Mouse (Mus musculus): ENCODE data around the gene Sult6b1.

Gene Sult6b1

DNA sequence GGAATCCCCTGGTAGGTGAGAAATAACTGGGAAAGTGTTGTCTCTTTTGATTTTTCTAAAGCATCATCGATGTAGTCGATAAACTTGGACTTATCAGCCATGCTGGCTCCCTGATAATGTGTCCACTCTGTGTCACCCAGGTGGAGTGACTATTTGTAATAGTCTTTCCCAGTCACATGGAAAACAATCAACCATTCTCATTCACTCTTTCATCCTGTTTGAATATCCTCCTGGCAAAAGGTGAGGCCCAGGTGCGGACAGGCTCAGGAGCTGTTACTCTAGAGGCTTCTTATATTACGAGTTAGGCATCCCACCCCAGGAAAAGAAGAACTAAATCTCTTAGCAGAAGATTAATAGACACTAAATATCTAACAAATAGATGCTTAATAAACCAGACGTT is at the start of gene Sult6b1:
Gene Sult6b1 (minus strand): TSS at position 101 of the 400 bp plus-strand sequence.
- no peak for DNase-seq

DNA sequence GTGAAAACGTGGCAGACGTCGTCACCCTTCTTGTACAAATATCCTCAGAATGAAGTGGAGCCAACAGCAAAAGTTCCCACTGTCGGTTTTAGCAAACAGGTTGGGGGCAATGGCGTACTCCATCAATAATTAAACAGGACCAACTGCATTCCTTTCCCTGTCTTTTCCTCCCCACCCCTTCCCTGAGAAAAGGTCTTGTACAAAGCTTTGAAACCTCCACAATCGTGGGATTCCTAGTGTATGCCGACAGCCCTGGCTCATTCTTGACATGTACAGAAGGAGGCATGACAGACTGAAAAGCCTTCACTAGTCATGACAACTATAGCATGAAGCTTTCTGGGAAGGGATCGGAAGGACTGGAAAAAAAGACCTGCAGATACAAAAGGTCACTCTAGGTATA is 46.4 kb upstream of the Sult6b1 start:
- peak; percentile 6 to 26 for DNase-seq

DNA sequence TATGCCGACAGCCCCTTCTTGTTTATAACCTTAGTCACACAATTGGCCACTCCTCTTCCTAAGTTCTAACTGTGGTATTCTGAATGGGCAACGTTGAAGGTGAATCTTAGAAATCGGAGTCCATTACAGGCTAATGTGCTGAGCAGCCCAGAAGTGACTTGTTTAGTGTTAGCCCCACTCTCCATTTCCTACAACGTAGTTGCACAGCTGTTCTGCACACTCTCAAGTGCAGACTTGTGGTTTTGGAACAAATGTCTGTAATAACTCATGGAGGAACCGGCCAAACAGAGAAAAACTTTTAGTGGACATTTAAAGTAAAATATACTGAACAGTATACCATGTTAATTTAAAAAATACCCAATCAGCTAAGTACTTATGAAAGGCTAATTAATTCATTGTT is 45.3 kb upstream of the Sult6b1 start:
- DNase-seq = no peak

DNA sequence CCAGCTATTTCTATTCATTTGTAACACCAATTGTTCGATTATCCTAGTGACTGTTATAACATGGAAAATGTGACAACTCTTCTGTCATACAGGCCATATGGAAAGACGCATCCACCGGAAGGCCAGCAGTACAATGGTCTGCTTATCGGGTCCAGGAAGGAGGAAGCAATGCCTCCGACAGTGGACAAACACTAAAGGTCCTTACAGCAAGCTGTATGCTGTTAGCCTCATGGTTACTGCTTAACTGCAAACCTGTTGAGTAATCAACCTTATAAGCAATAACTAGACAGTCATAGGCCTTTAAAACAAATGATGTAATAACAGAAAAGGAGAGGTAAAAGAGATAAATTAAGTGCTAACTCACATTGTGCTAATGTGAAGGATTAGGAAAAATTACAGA is 44.4 kb upstream of the Sult6b1 start:
- DNase-seq = no peak

DNA sequence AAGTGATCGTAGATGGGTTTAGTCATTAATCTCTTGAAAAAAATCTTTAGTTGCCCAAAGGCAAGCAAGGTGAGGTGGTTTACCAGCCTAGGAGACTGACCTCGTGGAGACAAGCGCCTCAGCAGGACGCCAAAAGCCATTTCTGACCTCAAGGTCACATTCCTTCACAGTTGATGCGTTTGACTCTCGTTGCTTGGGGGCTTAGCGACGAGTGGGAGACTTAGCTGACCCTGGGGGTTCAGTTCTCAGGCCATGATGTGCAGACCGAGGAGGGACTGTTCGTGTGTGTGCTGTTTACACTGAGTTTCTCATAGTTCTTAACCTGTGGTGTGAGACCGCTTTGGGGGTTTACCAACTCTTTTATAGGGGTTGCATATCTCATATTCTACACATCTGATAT is 35.8 kb upstream of the Sult6b1 start:
- DNase-seq = no peak

DNA sequence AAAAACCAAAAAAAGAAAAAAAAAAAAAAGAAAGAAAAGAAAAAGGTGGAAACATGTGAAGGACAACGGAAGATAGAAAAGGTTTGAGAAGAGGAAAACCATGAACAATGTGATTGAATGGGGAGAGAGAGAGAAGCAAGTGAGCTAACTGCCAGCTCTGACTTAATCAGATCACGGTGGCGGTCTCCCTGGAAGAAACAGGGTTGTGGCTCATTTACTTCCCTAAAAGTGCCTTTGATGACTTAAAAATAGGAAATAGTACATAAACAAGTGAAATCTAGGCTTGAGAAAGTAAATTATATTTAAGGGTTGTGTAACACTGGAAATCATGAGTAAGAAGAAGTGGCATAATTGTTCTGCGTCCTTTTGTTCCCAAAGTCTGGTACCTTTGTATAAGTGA is 32.1 kb upstream of the Sult6b1 start:
- DNase-seq = no peak

DNA sequence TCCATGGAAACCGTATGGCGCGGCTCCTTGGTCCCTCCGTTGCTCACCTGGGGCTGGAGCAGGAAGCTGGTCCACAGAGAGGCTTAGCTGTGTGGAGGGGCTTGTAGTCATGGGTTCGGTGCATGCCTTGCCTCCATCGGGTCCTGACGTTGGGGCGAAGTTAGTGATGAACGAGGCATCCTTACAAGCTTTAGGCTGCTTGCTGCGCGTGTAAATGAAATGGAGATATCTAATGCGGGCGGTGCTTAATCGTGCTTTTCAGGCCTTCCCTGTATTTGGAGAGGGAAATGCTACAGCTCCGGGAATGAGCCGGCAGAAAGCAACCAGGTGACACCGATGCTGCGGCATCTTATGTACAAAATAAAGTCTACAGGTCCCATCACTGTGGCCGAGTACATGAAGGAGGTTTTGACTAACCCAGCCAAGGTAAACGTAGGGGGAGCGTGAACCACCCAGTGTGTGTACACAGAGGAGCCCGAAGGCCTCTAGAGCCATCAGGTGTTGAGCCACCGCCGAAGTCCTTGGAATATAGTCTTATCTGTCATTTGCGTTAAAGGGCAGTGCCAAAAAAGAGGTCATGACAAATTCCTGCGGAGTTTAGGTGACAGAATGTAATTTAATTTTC is 30.5 kb upstream of the Sult6b1 start:
- peak in 1 of 2 experiments; percentile 12 for DNase-seq

DNA sequence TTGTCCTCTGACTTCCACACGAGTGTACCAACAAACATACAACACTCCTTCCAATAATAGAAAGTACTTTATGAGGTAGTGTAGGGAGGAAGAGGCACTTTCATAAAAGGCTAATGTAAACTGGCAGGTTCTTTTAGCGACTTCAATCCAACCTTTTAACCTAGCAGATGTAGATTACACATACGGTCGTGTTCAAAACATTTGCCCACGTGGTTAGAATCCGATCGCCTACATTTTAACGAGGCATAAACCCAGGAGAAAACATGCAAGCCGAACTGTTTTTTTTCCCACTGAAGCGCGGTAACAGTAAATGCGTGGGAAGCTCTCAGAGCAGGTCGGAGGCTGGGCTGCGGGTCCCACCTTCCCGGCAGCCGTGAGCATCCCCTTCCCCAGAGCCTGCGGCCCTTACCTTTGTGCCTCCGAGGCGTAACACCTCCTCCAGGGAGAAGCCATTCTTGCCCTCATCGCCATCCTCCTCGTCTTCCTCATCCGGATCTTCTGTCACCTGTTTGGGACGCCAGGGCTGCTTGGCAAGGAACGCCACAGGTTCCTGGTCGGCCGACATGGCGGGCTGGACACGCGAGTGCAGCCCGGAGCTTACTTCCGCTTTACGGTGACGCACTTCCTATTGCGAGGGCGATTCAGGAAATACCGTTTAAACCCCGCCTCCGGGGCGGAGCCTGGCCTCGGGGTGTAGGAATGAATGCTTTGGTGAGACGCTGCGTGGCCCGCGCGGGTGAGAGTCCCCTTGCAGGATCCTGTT is 29.9 kb upstream of the Sult6b1 start, which contains the start of the genes Cebpz and Ndufaf7:
Gene Cebpz (minus strand): TSS at position 601 of the 763 bp plus-strand sequence.
Gene Ndufaf7 (plus strand): TSS at position 671 of the 763 bp plus-strand sequence.
- peak; percentile 96 to 97 for DNase-seq

DNA sequence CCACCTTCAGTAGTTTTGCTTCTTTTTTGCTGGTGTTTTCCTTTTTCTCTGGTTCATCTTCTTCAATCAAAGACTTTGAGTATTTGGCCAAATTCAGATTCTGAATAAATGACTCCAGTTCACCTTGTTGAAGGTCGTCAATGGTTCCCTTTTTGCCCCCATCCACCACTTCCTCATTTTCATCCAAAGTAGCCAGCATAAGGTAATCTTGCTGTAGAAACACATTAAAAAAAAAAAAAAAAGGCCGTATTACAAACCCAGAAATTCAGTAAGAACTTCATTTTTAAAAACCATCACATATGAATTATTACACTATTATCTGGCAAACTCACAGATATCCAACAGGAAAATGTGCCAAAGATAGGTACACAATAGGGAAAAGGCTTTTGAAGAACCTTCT is 29.1 kb upstream of the Sult6b1 start:
- no peak for DNase-seq

DNA sequence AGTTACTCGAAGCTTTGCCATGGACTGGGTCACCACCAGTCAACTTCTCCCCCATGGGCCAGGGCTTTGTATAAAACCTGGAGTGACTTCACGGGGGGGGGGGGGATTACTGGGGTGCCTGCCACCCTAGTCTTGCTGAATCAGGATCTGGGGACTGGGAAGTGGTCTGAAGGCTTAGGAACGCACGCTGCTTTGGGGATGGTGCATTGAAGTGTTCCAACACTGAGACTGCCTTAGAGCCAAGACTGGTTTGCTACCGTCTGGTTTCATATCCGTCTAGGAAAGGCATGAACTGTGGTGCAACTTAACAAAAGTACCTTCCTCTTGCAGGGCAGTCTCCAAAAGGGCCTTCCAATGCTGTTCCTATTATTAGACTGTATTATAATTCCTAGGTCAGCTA is 10.9 kb upstream of the Sult6b1 start:
- DNase-seq = no peak

DNA sequence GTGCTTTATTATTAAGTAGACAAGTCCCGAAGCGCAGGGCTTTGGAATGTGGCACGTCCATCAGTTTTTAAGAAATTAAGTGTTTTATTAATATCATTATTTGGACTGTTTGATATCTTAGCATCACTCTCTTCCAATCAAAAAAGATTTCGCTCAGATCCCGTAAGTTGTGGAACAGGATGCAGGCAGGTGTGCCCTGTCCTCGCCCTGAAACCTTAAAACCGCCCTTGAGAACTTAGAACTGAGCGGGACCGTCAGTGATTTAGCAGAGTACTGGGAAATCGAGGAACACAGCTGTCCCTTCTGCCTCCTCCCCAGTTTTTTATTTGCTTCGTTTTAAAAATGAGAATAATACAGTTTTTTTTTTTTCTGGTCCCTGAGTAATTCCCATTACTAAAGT is 10.1 kb upstream of the Sult6b1 start:
- DNase-seq = no peak

DNA sequence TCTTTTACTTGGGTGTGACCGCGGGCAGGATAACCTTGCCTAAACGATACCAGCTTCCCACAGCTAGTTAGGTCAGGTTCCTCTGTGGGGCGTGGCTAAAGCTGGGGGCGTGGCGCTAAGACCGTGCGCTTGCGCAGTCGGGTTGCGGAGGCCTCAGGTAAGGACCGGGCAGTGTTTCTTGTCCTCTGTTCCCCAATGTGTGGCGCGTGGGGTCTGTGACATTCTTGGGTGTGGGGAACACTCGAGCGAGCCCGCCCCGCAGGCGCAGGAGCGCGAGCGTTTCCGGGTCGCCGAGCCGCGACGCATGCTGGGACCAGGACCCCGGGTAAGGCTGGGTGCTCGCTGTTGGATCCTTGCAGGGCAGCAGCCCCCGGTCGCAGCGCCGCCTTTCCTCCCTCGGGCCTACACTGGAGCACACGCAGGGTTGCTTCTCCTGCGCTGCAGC is 9.6 kb upstream of the Sult6b1 start, which contains the start of gene Cebpzos:
Gene Cebpzos (plus strand): TSS at position 132 of the 445 bp plus-strand sequence.
- peak; percentile 92 for DNase-seq

DNA sequence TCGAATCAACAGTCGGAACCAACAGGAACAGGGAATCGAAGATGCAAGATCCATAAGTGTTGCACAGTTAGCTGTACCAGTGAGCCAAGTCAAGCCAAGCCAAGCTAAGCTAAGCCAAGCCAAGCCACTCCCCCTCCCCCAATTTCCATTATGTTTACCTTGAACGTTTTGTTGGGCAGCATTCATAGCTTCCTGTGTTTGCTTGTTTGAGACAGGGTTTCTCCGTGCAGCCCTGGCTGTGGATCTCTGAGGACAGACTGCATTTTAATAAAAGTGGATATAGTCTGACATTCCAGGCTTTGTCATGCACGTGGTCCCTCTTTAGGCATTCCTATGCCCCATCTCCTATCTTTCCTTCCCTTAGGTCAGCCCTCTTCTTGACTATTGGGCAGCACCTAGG is 9.0 kb upstream of the Sult6b1 start:
- DNase-seq = no peak

DNA sequence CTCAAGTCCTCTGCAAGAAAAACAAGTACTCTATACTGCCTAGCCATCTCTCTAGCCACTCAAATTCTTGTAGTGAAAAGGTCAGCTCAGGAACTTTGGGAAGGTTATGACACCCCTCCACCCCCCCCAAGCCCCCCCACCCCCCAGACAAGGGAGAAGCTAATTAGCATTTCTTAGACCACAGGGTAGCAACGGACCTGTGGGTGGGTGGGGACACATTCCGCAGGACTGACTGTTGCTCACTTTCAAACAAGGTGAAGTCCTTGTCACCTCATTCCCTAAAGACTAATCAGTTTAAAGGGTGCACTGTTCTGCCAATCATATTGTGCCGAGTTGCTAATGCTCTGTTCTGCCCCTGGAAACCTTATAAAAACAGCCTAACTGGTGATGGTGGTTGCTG is 7.1 kb upstream of the Sult6b1 start:
- DNase-seq = no peak

DNA sequence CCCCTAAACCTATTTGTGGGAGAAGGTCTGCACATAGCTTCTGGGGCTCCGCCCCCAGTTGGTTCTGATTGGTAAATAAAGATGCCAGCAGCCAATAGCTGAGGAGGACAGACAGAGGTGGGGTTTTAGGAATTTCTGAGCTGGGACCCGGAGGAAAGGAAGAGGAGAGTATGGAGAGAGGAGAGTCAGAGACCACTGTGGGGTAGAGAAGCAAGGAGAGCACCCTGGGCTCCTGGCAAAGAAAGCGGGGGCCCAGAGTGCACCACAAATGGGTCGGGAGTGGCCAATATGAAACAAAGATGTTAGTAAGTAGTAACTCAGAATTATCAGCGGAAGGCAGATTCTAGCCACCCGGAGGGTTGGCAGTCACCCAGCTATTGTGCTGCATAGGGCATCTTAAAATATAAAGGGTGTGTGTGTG is 6.1 kb upstream of the Sult6b1 start:
- no peak for DNase-seq

DNA sequence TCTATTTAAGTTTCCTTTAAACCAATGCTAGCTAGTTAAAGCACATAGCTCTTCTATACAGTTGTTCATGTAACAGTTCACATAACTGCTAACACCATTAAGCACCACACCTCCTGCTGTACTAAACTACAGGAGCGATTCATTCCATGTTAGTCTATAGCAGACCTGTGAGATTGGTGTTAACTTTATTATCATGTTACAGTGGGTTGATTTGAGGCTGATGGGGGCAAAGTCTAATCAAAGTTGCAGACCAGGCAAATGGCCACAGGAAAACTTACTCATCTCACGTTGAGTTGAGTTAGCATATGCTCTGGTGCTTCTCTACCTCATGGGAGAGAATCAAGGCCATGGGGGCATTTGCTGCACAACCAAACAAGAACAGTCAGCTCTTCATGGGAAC is 2.6 kb upstream of the Sult6b1 start:
- no peak for DNase-seq

DNA sequence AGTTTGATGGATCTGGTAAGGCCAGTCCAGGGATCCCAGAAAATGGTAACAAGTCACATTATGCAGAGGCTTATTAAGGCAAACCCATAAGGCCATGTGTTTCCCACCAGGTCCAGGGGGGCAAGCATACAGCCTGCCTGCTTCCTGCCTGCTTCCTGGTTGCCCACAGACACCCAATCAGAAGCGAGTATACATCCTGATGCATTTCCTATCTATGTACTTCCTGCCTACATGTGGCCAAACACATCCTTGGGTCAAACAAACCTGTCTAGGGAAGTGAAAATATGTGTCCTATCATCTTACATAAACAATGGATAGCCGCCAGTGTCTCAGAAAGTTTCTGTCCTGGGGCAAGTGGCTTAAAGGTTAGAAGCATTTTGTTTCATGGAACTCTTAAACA is 3.6 kb downstream of the Sult6b1 start:
- DNase-seq = no peak

DNA sequence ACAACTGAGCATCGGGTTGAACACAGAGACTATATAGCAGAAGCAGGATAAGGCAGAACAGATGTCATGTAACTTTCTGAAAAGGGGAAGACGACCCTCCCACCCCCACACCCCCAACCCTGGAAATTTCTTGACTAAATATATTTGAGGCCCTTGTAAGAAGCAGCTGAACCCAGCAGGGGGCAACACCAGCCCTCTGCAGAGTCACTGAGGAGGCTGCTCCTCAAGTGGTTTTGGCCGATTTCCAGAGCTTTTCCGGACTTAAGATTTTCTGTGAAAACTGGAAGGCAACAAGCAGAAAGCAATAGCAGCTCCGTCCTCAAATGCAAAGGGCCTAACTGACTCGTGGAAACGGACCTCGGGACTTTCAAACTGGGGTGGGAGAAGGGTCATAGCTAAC is 11.4 kb downstream of the Sult6b1 start:
- DNase-seq = peak; percentile 33 to 52

DNA sequence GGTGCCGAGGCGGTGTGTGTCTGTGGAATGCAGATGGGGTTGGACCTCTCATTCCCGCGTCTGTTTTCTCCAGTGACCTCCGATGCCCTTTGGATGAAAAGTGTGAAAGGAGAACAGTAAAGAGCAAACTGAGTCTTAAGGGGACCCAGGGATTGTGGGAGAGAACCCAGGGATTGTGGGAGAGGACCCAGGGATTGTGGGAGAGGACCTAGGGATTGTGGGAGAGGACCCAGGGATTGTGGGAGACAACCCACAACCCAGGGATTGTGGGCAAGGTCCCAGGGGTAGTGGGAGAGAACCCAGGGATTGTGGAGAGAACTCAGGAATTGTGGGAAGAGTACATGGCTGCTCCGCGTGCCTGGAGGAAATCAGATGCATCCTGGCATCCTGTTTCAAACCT is 11.8 kb downstream of the Sult6b1 start:
- DNase-seq = no peak

DNA sequence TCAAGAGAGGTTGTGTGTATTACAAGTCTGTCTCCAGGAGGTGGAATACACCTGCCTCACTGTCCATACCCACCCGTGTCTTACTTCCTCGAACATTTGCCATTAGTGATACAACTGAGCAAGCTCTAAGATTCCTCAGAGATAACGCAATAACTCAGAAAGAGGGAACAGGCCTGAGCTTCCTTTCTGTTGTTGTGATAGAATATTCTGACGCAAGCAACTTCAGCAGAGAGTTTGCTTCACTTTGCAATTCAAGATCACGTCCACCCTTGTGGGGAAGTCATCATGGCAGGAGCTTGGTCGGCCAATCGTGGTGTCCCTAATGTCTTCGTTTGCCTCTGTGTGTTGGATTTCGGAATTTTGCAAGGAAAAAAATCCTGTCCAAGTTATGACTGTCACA is 15.8 kb downstream of the Sult6b1 start:
- no peak for DNase-seq

DNA sequence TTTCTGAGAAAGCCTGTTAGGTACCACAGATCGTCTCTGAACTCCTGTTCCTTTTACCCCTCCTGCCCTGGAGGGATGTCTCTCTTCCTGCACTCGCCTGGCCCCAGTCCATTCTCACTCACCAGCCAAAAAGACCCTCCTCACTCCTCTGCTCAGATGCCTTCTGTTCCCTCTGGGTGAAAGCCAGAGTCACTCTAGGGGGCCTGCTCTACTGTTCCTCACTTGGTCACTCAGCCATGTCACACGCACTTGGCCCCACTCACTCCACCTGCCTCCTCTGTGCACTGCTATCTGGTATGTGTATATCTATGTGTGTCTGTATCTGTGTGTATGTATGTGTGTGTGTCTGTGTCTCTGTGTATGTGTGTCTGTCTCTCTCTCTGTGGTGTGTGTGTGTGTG is 17.6 kb downstream of the Sult6b1 start:
- no peak for DNase-seq

DNA sequence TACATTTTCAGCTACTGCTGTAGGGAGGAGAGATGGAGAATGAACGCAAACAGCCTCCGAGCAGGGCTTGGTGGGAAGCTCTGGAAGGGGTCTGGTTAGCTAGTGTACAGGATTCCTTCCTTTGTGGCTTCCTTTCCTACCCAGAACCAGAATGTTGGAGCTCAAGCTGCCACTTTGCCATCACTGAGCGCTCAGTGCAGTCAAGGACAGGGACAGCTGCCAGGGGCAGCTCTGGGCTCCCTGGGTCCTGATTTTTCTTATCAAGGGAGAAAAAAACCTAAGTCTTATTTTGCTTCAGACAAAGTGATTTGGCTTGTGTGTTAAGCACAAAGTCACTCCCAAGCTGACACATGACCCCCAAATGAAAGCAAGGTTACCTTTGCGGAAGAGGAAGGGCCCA is 18.2 kb downstream of the Sult6b1 start:
- no peak for DNase-seq

DNA sequence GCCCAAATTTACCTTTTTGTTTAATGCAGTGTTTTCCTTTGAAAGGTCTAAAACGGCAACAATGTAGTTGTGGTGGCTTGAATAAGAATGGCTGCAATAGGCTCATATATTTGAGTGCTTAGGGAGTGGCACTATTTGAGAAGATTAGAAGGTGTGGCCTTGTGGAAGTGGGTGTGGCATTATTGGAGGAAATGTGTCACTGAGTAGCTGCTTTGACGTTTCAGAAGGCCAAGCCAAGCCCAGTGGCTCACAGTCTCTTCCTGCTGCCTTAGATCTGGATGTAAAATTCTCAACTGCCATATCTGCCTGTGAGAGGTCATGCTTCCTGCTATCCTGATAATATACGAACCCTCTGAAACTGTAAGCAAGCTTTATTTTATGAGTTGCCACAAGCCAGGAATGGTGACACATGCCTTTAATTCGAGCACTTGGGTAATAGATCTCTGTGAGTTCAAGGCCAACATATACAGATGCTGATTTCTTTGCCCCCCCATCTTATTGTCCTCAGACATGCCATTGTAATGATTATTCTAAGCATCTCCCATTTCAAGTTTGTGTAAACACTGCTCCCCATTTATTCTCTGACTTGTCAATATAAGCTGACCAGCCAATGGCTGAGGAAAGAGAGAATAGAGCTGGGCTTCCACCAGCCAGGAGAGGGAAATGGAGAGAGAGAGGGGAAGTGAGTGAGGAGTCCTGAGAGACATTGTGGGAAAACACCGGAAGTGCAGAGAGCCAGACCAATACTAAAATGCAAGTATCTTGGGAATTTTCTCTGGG is 21.3 kb downstream of the Sult6b1 start:
- DNase-seq = no peak

DNA sequence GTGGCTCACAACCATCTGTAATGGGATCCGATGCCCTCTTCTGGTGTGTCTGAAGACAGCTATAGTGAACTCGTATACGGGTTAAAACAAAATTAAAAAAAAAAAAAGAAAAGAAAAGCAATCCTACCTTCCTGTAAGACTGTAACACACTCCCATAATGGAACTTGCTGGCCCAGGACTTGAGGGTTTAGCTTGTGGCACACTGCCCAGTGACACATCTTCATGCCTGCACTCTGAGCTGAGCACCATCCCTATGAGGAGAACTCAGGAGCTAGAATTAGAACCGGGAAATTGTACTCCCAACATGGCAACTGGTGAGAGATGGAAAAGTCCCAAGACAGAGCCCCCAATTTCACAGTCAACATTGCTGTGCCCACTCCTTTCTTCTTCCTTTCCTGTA is 23.5 kb downstream of the Sult6b1 start:
- no peak for DNase-seq

Measured in lung, adult 18-20 months (tissue).